Mouse (Mus musculus): Measurements from ENCODE around the gene Tmcc3. TPM values are rescaled to one million over a fixed set of nuclear protein-coding genes. Genes with fewer than 3 reads are reported as not detected.

Tmcc3 gene
- polyA plus RNA-seq, 1 experiment, result 20.7 TPM

DNA sequence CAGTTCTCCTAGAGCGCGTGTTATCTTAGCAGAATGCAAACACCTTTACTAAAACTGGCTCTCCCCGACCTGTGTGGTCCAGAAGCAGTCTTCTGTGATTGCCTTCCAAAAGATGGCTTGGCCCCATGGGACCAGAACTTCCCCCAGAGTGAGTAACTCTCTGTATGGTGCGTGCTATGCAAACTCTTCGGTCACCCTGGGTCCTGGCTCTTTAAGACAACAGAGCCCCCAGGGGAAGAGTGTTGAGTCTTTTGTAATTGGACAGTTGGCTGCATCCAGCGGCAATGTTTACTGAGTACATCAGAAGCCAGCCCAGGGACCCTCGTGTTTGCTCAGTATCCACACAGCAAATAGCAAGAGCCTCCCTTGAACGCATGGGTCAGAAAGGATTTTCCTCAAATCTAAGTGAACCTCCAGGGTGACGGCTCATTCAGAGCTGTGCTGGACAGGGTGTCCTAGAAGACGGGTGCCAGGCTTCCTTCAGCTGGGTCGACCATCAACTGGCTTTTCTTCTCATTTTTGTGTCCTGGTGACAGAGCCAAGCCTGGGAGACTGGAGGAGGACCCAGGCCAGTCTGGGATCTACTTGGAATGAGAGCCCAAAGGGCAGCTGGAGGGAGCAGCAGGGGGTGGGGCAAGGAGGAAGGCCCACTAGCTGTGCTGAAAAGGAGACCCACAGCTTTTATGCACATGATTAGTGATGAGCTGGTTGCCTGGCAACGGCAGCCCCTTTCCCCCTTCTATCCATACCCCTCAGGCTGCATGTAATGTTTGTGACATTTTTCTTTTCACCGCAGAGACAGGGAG, 309.9 kb downstream of the Tmcc3 start:
- Histone ChIP-seq H3K4me1 (ENCODE audit: control insufficient read depth, insufficient read depth, insufficient read length, low read length) (no peaks in the 10 kb centered on the region), H3K4me3 (ENCODE audit: insufficient read depth, low read depth, low read length) (no peak overlapping the region), H3K27ac (replicated peaks; ENCODE audit: low read depth, low read length) (no peak overlapping the region)

DNA sequence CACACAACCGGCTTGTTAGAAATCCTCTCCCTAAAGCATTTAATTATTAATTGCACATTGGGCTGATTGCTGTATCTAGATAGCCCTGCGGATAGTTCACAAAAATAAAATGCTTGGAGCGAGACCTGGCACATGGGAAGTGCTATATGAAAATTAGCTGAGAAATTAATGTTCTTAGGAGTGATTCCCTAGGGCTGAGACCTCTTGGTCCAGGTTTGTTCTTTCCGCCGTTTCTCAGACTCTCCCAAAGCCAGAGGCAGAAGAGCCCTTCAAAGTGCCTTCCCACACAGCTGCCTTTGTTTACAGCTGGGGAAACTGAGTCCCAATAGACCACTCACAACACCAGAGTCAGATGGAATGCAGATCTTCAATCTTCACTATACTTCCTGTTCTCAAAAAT, 310.5 kb downstream of the Tmcc3 start:
- H3K4me1 ChIP-seq (ENCODE audit: control insufficient read depth, insufficient read depth, insufficient read length, low read length), result no peaks in the 10 kb centered on the region
- H3K4me3 ChIP-seq (ENCODE audit: insufficient read depth, low read depth, low read length), result no peak overlapping the region
- no peak overlapping the region for H3K27ac ChIP-seq (replicated peaks; ENCODE audit: low read depth, low read length)

DNA sequence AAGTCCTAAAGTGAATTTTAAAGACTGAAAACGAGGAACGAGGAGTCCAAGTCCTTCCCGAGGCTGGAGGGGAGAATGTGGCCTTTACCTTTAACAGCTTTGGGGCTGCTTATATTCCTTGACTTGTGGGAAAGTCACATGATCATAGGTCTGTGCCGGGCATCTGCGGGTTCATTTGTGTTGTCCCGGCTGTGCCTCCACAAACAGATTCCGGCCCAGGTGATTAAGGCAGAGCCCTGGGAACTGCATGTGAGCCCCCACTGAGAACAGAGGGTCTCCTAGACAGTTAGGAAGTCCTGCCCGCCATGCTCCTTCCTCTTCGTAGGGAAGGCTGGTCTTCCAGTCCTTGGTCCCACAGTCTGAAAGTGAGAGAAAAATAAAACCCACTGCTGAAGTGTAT, 311.1 kb downstream of the Tmcc3 start:
- Histone ChIP-seq H3K4me3 (ENCODE audit: insufficient read depth, low read depth, low read length) (no peak overlapping the region), H3K4me1 (ENCODE audit: control insufficient read depth, insufficient read depth, insufficient read length, low read length) (no peaks in the 10 kb centered on the region), H3K27ac (replicated peaks; ENCODE audit: low read depth, low read length) (no peak overlapping the region)

DNA sequence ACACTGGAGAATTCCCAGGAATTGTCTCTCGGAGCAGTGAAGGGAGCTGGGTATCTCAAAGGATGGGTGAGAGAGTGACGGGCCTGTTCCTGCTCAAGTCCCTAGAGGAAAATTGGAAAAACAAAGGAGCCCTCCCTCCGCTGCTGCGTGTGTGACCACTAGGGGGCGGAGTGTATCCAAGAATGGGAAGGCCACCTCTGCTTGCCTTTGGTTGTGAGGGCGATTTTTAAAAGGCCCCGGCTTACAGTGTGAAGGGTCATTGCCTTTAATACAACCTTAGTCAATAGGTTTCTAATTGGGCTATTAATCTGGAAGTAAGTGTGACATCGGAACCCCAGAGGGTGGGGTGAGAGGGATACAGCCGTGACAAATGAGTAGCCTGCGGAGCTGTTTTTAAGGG, 311.9 kb downstream of the Tmcc3 start:
- no peak overlapping the region for H3K4me3 ChIP-seq (ENCODE audit: insufficient read depth, low read depth, low read length)
- H3K27ac ChIP-seq (replicated peaks; ENCODE audit: low read depth, low read length), result no peak overlapping the region
- no peaks in the 10 kb centered on the region for H3K4me1 ChIP-seq (ENCODE audit: control insufficient read depth, insufficient read depth, insufficient read length, low read length)

DNA sequence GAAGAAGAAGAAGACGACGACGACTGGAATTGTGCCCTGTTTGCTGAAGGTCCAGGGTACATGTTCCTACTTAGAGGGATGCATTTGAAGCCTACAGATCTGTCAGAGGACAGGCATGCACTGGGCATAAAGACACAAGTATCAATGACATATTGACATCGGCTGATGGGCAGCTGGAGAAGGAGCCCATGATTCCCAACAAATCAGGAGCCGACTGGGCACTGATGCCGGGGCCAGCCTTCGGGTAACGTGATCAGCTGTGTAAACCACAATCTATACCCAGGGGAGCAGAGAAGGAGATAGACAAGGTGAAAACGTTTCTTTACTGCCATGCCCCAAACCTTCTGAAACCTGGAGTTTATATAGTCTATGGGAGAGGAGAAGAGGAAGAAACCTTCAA, 313.3 kb downstream of the Tmcc3 start:
- Histone ChIP-seq H3K27ac (replicated peaks; ENCODE audit: low read depth, low read length) (no peak overlapping the region), H3K4me3 (ENCODE audit: insufficient read depth, low read depth, low read length) (no peak overlapping the region)

DNA sequence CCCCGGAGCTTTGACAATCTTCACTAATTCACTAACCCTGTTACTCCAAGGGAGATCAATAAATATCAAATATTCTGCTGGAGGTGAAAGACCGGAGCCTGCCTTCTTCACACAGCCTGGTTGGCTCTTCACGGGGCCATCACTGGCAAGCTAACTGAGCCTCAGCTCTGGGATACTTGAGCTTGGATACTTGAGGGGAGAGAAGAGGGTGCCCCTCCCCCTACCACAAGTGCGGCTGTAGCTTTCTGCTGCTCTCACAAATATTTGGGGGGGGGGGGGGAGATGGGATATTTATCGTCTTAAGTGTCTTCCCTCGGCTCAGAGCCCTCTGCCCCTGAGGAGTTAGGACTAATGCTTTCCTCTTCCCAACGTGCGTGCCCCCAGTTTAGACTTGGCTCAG, 313.9 kb downstream of the Tmcc3 start:
- Histone ChIP-seq H3K4me1 (ENCODE audit: control insufficient read depth, insufficient read depth, insufficient read length, low read length) (no peaks in the 10 kb centered on the region), H3K27ac (replicated peaks; ENCODE audit: low read depth, low read length) (no peak overlapping the region), H3K4me3 (ENCODE audit: insufficient read depth, low read depth, low read length) (no peak overlapping the region)

More for the DNA sequence above, 313.3 kb downstream of the Tmcc3 start:
- no peaks in the 10 kb centered on the region for H3K4me1 ChIP-seq (ENCODE audit: control insufficient read depth, insufficient read depth, insufficient read length, low read length)

DNA sequence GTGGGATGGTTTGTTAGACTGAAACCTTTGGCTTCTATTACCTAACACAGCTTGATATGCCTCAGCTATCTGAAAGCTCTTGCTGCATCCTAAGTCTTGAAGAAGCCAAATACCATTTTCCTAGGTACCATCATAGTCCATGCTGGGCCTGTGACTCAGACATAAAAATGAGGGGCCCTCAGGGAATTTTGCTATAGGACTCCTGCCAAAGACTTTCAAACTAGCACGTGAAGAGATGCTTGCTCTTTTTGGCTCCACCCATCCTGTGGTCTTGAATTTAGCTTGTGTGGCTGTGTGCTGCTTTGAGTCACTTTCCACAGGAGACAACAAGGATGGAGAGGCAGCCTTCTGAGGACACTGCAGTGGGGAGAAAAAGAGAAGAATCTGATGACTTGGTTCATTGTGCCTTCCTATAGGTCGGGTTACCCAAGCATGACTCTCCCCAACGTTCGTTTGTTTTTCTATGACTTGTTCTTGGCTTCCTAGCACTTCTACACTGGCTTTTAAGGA, 319.1 kb downstream of the Tmcc3 start:
- no peak overlapping the region for H3K4me3 ChIP-seq (ENCODE audit: insufficient read depth, low read depth, low read length)

DNA sequence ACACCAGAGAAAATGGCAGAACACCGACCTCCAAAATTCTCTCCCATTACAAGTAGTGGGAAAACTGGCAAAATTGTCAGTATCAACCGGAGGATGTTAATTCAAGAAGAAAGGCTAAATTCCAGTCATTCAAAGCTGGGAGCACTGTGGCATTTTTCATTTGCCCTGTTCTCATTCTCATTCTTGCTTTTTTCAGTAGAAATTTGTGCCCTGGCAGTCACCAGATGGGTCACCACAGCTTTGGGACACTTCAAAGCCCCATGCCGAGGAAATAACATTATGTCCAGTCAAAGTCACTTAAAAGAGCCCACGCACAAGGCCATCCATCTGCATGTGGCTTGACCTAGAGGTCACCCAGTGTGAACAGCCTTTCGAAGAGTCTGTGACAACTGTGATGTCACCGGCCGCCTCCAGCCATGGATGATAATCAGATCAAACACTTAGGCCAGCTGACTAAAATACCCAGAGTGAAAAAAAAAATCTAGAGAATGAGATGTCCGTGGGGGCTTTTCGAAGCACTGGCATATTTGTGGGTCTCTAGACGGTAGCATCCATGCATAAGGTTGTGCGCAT, 319.9 kb downstream of the Tmcc3 start:
- no peak overlapping the region for H3K4me3 ChIP-seq (ENCODE audit: insufficient read depth, low read depth, low read length)
- H3K27ac ChIP-seq (replicated peaks; ENCODE audit: low read depth, low read length), result no peak overlapping the region
- H3K4me1 ChIP-seq (ENCODE audit: control insufficient read depth, insufficient read depth, insufficient read length, low read length), result no peaks in the 10 kb centered on the region

More for the DNA sequence above, 319.1 kb downstream of the Tmcc3 start:
- Histone ChIP-seq H3K27ac (replicated peaks; ENCODE audit: low read depth, low read length) (no peak overlapping the region), H3K4me1 (ENCODE audit: control insufficient read depth, insufficient read depth, insufficient read length, low read length) (no peaks in the 10 kb centered on the region)

DNA sequence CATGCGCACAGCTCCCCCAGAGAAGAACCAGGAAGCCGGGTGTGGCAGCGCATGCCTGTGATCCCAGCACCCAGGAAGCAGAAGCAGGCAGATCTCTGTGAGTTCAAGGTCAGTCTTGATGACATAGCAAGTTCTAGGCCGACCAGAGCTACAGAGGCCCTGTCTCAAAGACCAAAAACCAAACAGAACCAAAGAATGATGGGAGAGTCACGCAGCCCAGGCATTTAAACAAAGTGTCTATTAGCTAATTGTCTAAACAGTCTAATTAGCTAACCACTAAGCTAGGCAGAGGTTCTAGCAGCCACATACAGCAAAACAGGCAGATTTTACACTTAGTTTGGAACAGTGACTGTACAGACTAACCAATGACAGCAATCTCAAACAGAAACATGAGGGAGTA, 320.5 kb downstream of the Tmcc3 start:
- no peaks in the 10 kb centered on the region for H3K4me1 ChIP-seq (ENCODE audit: control insufficient read depth, insufficient read depth, insufficient read length, low read length)
- H3K27ac ChIP-seq (replicated peaks; ENCODE audit: low read depth, low read length), result no peak overlapping the region
- no peak overlapping the region for H3K4me3 ChIP-seq (ENCODE audit: insufficient read depth, low read depth, low read length)

DNA sequence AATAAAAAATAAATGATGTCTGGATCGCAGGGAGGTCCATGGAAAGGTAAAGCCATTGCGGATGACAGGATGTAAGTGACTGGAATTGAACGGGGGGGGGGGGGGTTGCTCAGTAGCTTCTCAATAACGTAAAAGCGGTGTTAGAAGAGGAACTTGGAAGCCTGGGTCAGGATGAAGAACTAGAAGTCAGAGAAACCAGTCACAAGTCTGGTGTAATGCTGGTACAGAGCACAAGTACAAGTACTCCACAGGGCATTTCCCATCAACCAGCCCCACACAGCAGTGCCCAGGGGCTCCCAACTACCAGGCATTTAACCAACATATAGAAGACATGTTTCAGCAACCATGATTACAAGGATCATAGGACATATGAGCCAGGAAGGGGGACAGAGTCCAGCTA, 326.9 kb downstream of the Tmcc3 start:
- Histone ChIP-seq H3K27ac (replicated peaks; ENCODE audit: low read depth, low read length) (no peak overlapping the region), H3K4me1 (ENCODE audit: control insufficient read depth, insufficient read depth, insufficient read length, low read length) (no peaks in the 10 kb centered on the region), H3K4me3 (ENCODE audit: insufficient read depth, low read depth, low read length) (no peak overlapping the region)

DNA sequence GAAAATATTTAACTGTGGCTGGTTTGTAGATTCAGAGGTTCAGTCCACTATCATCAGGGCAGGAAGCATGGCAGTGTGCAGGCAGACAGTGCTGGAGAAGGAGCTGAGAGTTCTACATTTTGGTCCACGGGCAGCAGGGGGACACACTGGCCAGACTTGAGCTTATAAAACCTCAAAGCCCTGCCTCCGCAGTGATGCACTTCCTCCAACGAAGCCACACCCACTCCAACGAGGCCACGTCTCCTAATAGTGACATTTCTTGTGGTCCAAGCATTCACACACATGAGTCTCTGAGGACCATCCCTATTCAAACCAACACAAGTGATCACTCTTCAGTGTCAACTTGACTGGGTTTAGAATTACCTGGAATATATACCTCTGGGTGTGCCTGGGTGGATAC, 327.5 kb downstream of the Tmcc3 start:
- no peak overlapping the region for H3K27ac ChIP-seq (replicated peaks; ENCODE audit: low read depth, low read length)
- no peak overlapping the region for H3K4me3 ChIP-seq (ENCODE audit: insufficient read depth, low read depth, low read length)

DNA sequence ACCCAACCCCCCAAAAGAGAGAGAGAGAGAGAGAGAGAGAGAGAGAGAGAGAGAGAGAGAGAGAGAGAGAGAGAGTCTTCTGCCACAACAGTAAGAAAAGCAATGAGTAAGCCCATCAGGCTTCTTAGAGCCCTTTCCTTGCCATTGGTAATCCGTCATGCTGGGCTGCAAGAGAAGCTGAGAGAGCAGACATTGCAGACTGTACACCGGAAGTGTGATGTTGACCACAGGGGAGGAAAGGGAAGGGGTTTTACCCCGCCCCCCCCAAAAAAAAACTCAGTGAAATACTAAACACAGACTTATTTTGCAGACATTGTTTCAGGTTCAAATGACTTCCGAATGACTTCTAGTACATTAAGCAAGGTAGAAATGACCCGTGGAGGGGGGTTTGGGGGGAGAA, 328.3 kb downstream of the Tmcc3 start:
- no peak overlapping the region for H3K27ac ChIP-seq (replicated peaks; ENCODE audit: low read depth, low read length)
- no peak overlapping the region for H3K4me3 ChIP-seq (ENCODE audit: insufficient read depth, low read depth, low read length)

More for the DNA sequence above, 327.5 kb downstream of the Tmcc3 start:
- H3K4me1 ChIP-seq (ENCODE audit: control insufficient read depth, insufficient read depth, insufficient read length, low read length), result no peaks in the 10 kb centered on the region

More for the DNA sequence above, 328.3 kb downstream of the Tmcc3 start:
- H3K4me1 ChIP-seq (ENCODE audit: control insufficient read depth, insufficient read depth, insufficient read length, low read length), result no peaks in the 10 kb centered on the region

Other genes starting within 250 kb of the Tmcc3 start
- gene Nr2c1, start 163.9 kb upstream of the Tmcc3 start, polyA plus RNA-seq (2012; ENCODE audit: insufficient read depth, insufficient read length, missing spikeins), result 6.9 and 7.1 TPM in 2 replicates
- 1,297 and 1,423 TPM in 2 replicates for gene Ndufa12, start 113.2 kb upstream of the Tmcc3 start, polyA plus RNA-seq (2012; ENCODE audit: insufficient read depth, insufficient read length, missing spikeins)
- gene Gm4792, start 13.2 kb upstream of the Tmcc3 start, polyA plus RNA-seq (2012; ENCODE audit: insufficient read depth, insufficient read length, missing spikeins), result not detected in 2 replicates